Mouse (Mus musculus) liver, embryonic 14.5 days (tissue): ENCODE data around the gene Evx2.

Experiments
- CTCF ChIP-seq: IDR thresholded peaks from 2 replicates; pipeline ENCODE4 v1.5.1; 2016; ENCODE audit warnings: antibody characterized with exemption, low read depth, control low read depth
- EP300 ChIP-seq: IDR thresholded peaks from 2 replicates; pipeline ENCODE4 v1.6.1; 2016; ENCODE audit warnings: antibody characterized with exemption, low read depth

DNA sequence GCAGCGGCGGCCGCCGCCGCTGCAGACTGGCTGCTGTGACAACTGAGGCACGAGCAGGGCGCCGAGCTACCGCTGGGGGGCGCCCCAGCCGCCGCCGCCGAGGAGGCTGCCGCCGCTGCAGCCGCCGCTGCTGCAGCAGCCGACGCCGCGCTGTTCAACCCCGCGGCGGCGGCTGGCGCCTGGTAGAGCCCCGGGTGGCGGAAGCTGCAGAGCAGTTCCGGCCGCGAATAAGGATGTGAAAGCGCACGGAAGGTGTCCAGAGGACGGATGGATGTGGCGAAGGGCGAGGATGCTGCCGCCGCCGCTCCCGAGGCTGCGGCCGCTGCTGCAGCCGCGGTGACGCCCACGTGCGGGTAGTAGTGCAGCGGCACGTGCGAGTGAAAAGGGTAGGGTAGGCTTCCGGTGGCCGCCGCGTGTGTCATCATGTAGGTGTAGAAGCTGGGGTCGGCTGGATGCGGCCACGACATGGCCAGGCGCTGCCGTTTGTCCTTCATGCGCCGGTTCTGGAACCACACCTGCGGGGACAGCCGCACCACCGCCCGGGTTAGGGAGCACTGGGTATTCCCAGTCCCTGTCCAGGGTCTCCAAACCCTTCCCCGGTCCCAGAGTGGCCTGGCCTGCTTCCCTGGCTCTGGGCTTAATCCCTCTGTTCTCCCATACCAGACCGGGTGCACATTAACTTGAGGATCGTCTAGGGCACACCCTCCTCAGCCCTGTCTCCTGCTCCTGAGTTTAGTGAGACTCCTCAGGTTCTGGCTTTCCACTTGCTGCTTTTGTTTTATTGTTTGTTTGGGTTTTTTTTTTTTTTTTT lies 3.3 kb downstream of the Evx2 start:
- TF ChIP-seq CTCF = no peak
- no peak for TF ChIP-seq EP300
